Mouse (Mus musculus) forebrain, embryonic 12.5 days (tissue): ENCODE results near the gene Gm3752. TPM values are rescaled to one million over a fixed set of nuclear protein-coding genes. Genes with fewer than 3 reads are reported as not detected.
"Not testable (repeated sequence)": the region's sequence is repeated elsewhere in the genome, so short reads cannot be mapped to it uniquely, and the experiment has no call there.

Experiments used
- ATAC-seq: fragments of 200-750 bp; cut with Nextera tagmentation; 2 replicates; pipeline ENCODE4 v1.8.0; 2017; ENCODE audit warnings: moderate TSS enrichment; ENCODE audit not compliant: low FRiP score
- H3K27ac ChIP-seq: fragments of 300-500 bp; sonication (generic); 2 replicates; pipeline ENCODE4 v1.5.1; 2016; ENCODE audit warnings: mild to moderate bottlenecking
- H3K27me3 ChIP-seq: fragments of 300-500 bp; sonication (generic); 2 replicates; pipeline ENCODE4 v1.6.1; 2016; ENCODE audit warnings: mild to moderate bottlenecking
- H3K36me3 ChIP-seq: fragments of 300-500 bp; sonication (generic); replicated peaks from 2 replicates; pipeline ENCODE4 v1.6.1; 2016; ENCODE audit warnings: mild to moderate bottlenecking
- H3K4me1 ChIP-seq: fragments of 300-500 bp; sonication (generic); 2 replicates; pipeline ENCODE4 v1.6.1; 2016
- H3K4me2 ChIP-seq: fragments of 300-500 bp; sonication (generic); 2 replicates; pipeline ENCODE4 v1.6.1; 2016; ENCODE audit warnings: mild to moderate bottlenecking, moderate library complexity
- H3K4me3 ChIP-seq: fragments of 300-500 bp; sonication (generic); replicated peaks from 2 replicates; pipeline ENCODE4 v1.5.1; 2016; ENCODE audit warnings: mild to moderate bottlenecking
- H3K9ac ChIP-seq: fragments of 300-500 bp; sonication (generic); 2 replicates; pipeline ENCODE4 v1.6.1; 2016; ENCODE audit warnings: mild to moderate bottlenecking
- H3K9me3 ChIP-seq: fragments of 300-500 bp; sonication (generic); 2 replicates; pipeline ENCODE4 v1.6.1; 2016
- WGBS: fragments of 180-500 bp; shearing (Covaris S2); methylation state at CpG from one replicate; pipeline ENCODE4 v1.1.7; 2016; 5-methylcytosine and 5-hydroxymethylcytosine counted together
- polyA plus RNA-seq: library from polyadenylated mRNA; unstranded; fragments of >200 nt; fragmentation: Nextera tagmentation; extraction: Ambion mirVana; gene quantifications from 2 replicates; pipeline ENCODE4 v1.2.1, GENCODE M21; 2016

The Gm3752 gene
- 2.9 and 5.8 TPM in 2 replicates for polyA plus RNA-seq

- ATAC-seq, H3K9ac ChIP-seq, H3K9me3 ChIP-seq, H3K36me3 ChIP-seq, H3K4me3 ChIP-seq, H3K4me1 ChIP-seq, H3K27ac ChIP-seq, H3K27me3 ChIP-seq, H3K4me2 ChIP-seq: not testable (repeated sequence)
- WGBS, result 54% methylated on average over 1 of the region's 3 CpGs
Observed at GRCm38 (mm10) chr14:7483662-7484061, at the start of gene Gm3752. Gene Gm3752, minus strand, starts transcription at chr14:7483762.

DNA sequence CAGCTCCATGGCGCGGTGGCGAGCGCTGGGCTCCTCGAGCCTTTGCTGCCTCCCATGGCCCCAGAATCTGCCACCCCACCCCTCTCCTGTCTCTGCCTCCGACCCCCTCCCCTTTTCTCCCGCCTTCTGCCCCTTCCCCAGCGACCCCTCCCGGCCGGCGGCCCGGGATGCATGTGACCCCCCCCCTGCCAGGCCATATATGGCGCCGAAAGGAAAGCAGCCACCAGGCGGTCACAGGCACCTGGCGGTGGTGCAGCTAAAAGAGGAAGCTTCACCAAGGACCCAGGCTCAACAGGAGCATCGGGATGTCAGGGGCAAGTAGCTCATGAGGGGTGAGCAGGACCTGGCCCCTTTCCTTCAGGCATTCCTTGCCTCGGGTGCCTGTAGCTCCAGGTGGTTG is 5.2 kb upstream of the Gm3752 start:
- WGBS, result under 1% methylated on average over 14 of the region's 18 CpGs
- H3K4me1 ChIP-seq, ATAC-seq, H3K9me3 ChIP-seq, H3K27ac ChIP-seq, H3K27me3 ChIP-seq, H3K36me3 ChIP-seq: not testable (repeated sequence)
- Histone ChIP-seq H3K4me3 (peak overlapping the region; percentile 40), H3K9ac (peak overlapping the region; percentile 51), H3K4me2 (peak overlapping the region; percentile 63)

DNA sequence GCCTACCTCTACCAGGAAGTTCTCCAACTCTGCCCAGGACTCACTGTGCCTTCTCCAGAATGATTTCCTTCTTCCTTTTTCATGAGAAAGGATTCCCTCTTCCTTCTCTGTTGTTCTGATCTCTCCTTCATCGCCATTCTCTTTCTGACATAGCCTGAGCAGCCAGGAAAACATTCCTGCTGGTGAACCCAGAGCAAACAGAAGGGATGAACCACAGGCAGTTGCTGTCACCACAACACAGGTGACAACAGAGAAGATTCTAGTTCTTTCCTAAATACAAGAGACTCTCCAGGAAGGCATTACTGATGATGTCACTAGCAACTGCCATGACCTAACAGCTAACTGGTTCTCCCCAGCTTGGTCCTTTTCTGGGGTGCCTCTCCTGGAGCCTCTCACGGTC is 32.7 kb downstream of the Gm3752 start, which contains the start of gene Gm3755:
Gene Gm3755 (minus strand): TSS at position 101 of the 400 bp plus-strand sequence.
- no CpG with 5 or more reads among the region's 2 CpGs for WGBS
- H3K4me1 ChIP-seq, H3K27ac ChIP-seq, H3K9me3 ChIP-seq, H3K9ac ChIP-seq, ATAC-seq, H3K4me2 ChIP-seq, H3K27me3 ChIP-seq, H3K36me3 ChIP-seq, H3K4me3 ChIP-seq: not testable (repeated sequence)

- 73% methylated on average over 2 of the region's 2 CpGs for WGBS
- not testable (repeated sequence) for H3K4me2 ChIP-seq, H3K9me3 ChIP-seq, H3K4me3 ChIP-seq, H3K9ac ChIP-seq, H3K4me1 ChIP-seq, H3K27me3 ChIP-seq, H3K36me3 ChIP-seq, ATAC-seq, H3K27ac ChIP-seq
Observed at GRCm38 (mm10) chr14:7422496-7422895, 61.1 kb downstream of the Gm3752 start.

Other genes with a start within 250 kb of the Gm3752 start
- gene Gm3727, start 219.0 kb downstream of the Gm3752 start, polyA plus RNA-seq, result not detected in 2 replicates
- gene Gm3739, start 168.7 kb downstream of the Gm3752 start, polyA plus RNA-seq, result 2.7 and 3.0 TPM in 2 replicates
- gene Gm5797, start 151.4 kb downstream of the Gm3752 start, polyA plus RNA-seq, result not detected in 2 replicates
- not detected in 2 replicates for gene Gm8374, start 118.6 kb downstream of the Gm3752 start, polyA plus RNA-seq
- gene Gm3755, start 32.8 kb downstream of the Gm3752 start, polyA plus RNA-seq, result not detected in 2 replicates
- gene Gm3558, start 84.8 kb upstream of the Gm3752 start, polyA plus RNA-seq, result 1.1 and 1.6 TPM in 2 replicates
- not detected in 2 replicates for gene Gm10338, start 111.8 kb upstream of the Gm3752 start, polyA plus RNA-seq
- not detected in 2 replicates for gene Gm10128, start 160.2 kb upstream of the Gm3752 start, polyA plus RNA-seq